Mouse (Mus musculus) testis, adult 2 months (tissue): ENCODE measurements around the gene Mfng. TPM values are rescaled to one million over a fixed set of nuclear protein-coding genes. Genes with fewer than 3 reads are reported as not detected.

Experiments
- H3K27ac ChIP-seq: fragments of 200-500 bp; 2 replicates; pipeline ENCODE4 v1.5.1; 2012; ENCODE audit warnings: low read depth, low read length; ENCODE audit not compliant: control insufficient read depth, insufficient read depth
- H3K27me3 ChIP-seq: fragments of 200-500 bp; 2 replicates; pipeline ENCODE4 v1.6.1; 2012; ENCODE audit warnings: mild to moderate bottlenecking, low read length, moderate library complexity; ENCODE audit not compliant: control insufficient read depth, insufficient read depth
- H3K36me3 ChIP-seq: fragments of 200-500 bp; 2 replicates; pipeline ENCODE4 v1.6.1; 2012; ENCODE audit warnings: mild to moderate bottlenecking, low read length; ENCODE audit not compliant: control insufficient read depth, insufficient read depth
- H3K4me1 ChIP-seq: fragments of 200-500 bp; 2 replicates; pipeline ENCODE4 v1.6.1; 2012; ENCODE audit warnings: low read length; ENCODE audit not compliant: control insufficient read depth, insufficient read depth
- H3K4me3 ChIP-seq: fragments of 200-500 bp; 2 replicates; pipeline ENCODE4 v1.5.1; 2012; ENCODE audit warnings: low read depth, mild to moderate bottlenecking, low read length, moderate library complexity, mixed read lengths; ENCODE audit not compliant: control insufficient read depth
- CTCF ChIP-seq: fragments of 200-500 bp; IDR thresholded peaks from 2 replicates; pipeline ENCODE4 v1.5.1; 2012; ENCODE audit warnings: low read depth, mild to moderate bottlenecking, inconsistent platforms, low read length, moderate library complexity; ENCODE audit not compliant: control insufficient read depth, insufficient read depth, insufficient replicate concordance
- POLR2A ChIP-seq: fragments of 200-500 bp; IDR thresholded peaks from 2 replicates; pipeline ENCODE4 v1.6.1; 2012; ENCODE audit warnings: low read depth, mild to moderate bottlenecking, inconsistent platforms, low read length, moderate library complexity; ENCODE audit not compliant: control insufficient read depth
- polyA plus RNA-seq: library from polyadenylated mRNA; depleted of rRNA; stranded (reverse); fragments of >200 nt; gene quantifications from 2 replicates; pipeline ENCODE4 v1.2.3, GENCODE M21; 2012

Mfng gene
- polyA plus RNA-seq, 1 experiment, result 0.75 TPM

DNA sequence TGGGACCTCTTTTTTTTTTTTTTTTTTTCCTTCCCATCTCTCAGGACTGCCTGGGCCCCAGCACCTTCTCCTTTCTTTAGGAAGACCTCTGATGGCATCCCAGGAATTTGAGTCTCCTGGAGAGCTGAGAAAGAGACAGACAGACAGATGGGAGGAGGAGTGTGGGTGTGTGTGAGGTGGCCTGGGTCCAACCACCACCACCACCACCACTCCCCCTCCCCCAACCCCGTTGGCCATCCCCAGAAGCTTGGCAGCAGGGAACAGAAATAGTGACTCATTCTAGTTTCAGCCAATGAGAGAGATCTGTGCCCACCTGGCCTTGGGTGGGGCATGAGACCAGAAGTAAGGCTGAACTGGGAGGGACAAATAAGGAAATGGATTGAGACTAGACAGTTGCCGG, 33.3 kb upstream of the Mfng start:
- no peak for TF ChIP-seq POLR2A
- TF ChIP-seq CTCF, result no peak
- Histone ChIP-seq H3K27me3 (no peaks in the 10 kb centered on the region), H3K4me1 (peaks cover 9% of the 10 kb centered on the region), H3K36me3 (no peaks in the 10 kb centered on the region), H3K27ac (no peak overlapping the region), H3K4me3 (no peak overlapping the region)

DNA sequence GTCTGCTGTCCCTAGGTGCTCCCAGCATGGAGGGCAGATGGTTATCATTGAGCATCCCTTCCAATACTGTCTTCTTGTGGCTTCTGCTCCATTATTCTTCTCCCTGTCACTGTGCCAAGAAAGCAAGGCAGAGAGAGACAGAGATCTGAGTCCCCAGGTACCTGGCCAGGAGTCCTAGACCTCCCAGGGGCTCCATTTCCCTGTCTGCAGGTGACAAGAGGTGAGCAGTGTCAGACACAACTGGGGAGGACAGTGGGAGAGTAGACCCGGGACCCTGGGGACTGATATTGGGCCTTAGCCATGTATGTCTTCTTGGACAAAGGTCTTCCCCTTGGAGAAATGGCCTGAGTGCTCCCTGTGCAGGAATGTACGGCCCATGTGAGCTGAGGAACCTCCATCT, 32.1 kb upstream of the Mfng start:
- no peak overlapping the region for H3K27ac ChIP-seq
- H3K36me3 ChIP-seq, result no peaks in the 10 kb centered on the region
- TF ChIP-seq POLR2A (no peak), CTCF (no peak)
- no peak overlapping the region for H3K4me3 ChIP-seq
- H3K27me3 ChIP-seq, result no peaks in the 10 kb centered on the region
- H3K4me1 ChIP-seq, result peaks cover 9% of the 10 kb centered on the region

- Histone ChIP-seq H3K27me3 (no peaks in the 10 kb centered on the region), H3K4me3 (no peak overlapping the region), H3K4me1 (peaks cover 9% of the 10 kb centered on the region), H3K36me3 (no peaks in the 10 kb centered on the region), H3K27ac (no peak overlapping the region)
- TF ChIP-seq CTCF (no peak), POLR2A (no peak)
Measured at GRCm38 (mm10) chr15:78804326-78804725, 31.1 kb upstream of the Mfng start.

- no peaks in the 10 kb centered on the region for H3K27me3 ChIP-seq
- TF ChIP-seq CTCF (no peak), POLR2A (no peak)
- H3K27ac ChIP-seq, result peak overlapping the region; percentile 71
- no peak overlapping the region for H3K4me3 ChIP-seq
- peaks cover 9% of the 10 kb centered on the region for H3K4me1 ChIP-seq
- no peaks in the 10 kb centered on the region for H3K36me3 ChIP-seq
Measured at GRCm38 (mm10) chr15:78803499-78803900, 30.2 kb upstream of the Mfng start.

- H3K27ac ChIP-seq, result peak within 1 kb of the TSS; percentile 71
- H3K27me3 ChIP-seq, result no peaks in the 10 kb centered on the region
- peaks cover 9% of the 10 kb centered on the region for H3K4me1 ChIP-seq
- H3K36me3 ChIP-seq, result no peaks in the 10 kb centered on the region
- peak within 1 kb of the TSS; percentile 72 for H3K4me3 ChIP-seq
- TF ChIP-seq CTCF (no peak), POLR2A (no peak)
Measured at GRCm38 (mm10) chr15:78802776-78803391, 29.6 kb upstream of the Mfng start, which contains the start of gene Card10. TSS of gene Card10 (minus strand) at chr15:78803042.

DNA sequence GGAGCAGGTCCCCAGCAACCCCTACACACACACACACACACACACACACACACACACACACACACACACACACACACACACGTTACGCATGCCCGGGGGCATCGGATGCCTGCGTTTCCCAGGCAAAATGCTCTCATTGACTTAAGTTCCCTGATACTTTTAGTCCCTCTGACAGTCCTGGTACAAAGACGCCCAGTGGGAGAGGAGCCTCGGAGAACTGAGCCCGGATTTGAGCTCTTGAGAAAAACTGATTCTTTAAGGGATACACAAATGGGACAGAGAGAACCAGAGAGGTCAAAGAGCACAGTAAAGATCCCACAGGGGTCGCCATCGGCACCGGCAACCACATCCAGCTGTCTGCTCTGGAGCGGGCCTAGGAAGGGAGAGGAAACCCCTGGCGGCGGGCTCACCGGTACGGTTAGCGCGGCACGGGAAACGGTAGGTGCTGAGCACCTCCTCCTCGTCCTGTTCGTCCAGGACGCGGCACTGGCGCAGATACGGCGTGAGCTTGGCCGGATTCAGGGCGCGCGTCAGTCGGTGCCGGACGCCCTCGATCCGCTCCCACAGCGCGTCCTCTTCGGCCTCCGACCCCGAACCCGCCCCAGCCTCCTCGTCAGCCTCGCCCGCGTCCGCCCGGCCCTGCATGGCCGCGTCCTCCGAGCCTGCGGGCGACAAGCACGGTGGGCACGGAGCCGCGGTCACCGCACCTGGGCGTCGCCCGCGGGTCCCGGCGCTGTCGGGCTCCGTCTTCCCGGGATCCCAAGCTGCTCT, 28.9 kb upstream of the Mfng start:
- Histone ChIP-seq H3K27me3 (no peaks in the 10 kb centered on the region), H3K36me3 (no peaks in the 10 kb centered on the region), H3K4me3 (peak overlapping the region; percentile 72), H3K27ac (peak overlapping the region; percentile 12; the same call in 1 of the 2 replicates), H3K4me1 (peaks cover 9% of the 10 kb centered on the region)
- TF ChIP-seq POLR2A (no peak), CTCF (no peak)

DNA sequence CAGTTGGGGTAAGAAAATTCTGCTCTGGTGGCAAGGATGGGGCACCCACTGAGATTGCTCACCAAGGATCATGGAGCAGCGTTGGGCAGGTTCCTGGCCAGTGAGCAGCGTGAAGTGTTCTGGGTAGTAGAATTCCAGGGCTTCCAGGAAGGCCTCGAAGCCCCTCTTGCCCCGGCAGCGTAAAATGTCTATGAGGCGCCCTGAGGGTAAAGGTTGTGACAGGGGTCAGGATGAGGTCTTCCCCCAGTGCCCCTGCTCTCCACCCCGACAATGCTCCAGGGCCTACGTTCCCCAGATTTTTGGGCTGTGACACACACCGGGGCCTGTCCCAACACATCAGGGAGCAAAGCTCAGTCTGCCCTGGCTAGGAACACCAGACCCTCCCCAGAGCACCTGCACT, 28.3 kb upstream of the Mfng start:
- Histone ChIP-seq H3K27me3 (no peaks in the 10 kb centered on the region), H3K36me3 (no peaks in the 10 kb centered on the region), H3K4me1 (peaks cover 9% of the 10 kb centered on the region), H3K4me3 (no peak overlapping the region), H3K27ac (no peak overlapping the region)
- TF ChIP-seq CTCF (no peak), POLR2A (no peak)
